Mouse (Mus musculus) forebrain, embryonic 10.5 days (tissue): ENCODE results near the gene Scgb1b19. TPM values are rescaled to one million over a fixed set of nuclear protein-coding genes. Genes with fewer than 3 reads are reported as not detected.
"Not testable (repeated sequence)": the region's sequence is repeated elsewhere in the genome, so short reads cannot be mapped to it uniquely, and the experiment has no call there.

Source experiments
- DNase-seq: peaks from one replicate; pipeline ENCODE4 v3.0.0-alpha.2; 2017; ENCODE audit warnings: low spot score; ENCODE audit errors: extremely low spot score
- H3K27ac ChIP-seq: fragments of 300-500 bp; sonication (generic); 2 replicates; pipeline ENCODE4 v1.5.1; 2016; ENCODE audit warnings: mild to moderate bottlenecking
- H3K27me3 ChIP-seq: fragments of 300-500 bp; sonication (generic); 2 replicates; pipeline ENCODE4 v1.6.1; 2016; ENCODE audit warnings: mild to moderate bottlenecking; ENCODE audit not compliant: poor library complexity, severe bottlenecking
- H3K36me3 ChIP-seq: fragments of 300-500 bp; sonication (generic); replicated peaks from 2 replicates; pipeline ENCODE4 v1.6.1; 2016; ENCODE audit warnings: mild to moderate bottlenecking, moderate library complexity
- H3K4me1 ChIP-seq: fragments of 300-500 bp; sonication (generic); 2 replicates; pipeline ENCODE4 v1.6.1; 2016
- H3K4me3 ChIP-seq: fragments of 300-500 bp; sonication (generic); 2 replicates; pipeline ENCODE4 v1.5.1; 2016; ENCODE audit warnings: mild to moderate bottlenecking, moderate library complexity
- H3K9me3 ChIP-seq: fragments of 300-500 bp; sonication (generic); 2 replicates; pipeline ENCODE4 v1.6.1; 2016; ENCODE audit warnings: mild to moderate bottlenecking, moderate library complexity
- WGBS: fragments of 180-500 bp; shearing (Covaris S2); methylation state at CpG from one replicate; pipeline ENCODE4 v1.1.7; 2016; 5-methylcytosine and 5-hydroxymethylcytosine counted together
- polyA plus RNA-seq: library from polyadenylated mRNA; unstranded; fragments of >200 nt; fragmentation: Nextera tagmentation; extraction: Ambion mirVana; gene quantifications from 2 replicates; pipeline ENCODE4 v1.2.1, GENCODE M21; 2016

Gene Scgb1b19
- not detected in 2 replicates for polyA plus RNA-seq

DNA sequence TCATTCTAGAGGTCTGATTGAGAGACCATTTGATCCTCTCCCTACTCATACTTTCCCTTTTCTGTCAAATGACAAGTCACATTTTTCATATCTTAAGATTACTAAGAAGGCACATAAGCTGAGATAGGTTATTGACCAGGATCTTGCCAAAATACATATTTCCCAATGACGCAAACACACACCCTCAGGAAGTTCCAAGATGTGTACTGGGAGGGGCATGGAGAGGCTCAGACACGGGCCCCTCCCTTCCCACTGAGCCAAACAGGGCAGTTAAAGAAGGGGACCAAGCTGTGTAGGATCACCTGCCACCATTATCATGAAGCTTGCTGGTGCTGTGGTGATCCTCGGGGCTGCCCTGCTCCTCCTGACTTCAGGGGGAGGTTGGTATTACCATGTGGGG lies at the start of gene Scgb1b19:
Gene Scgb1b19 (plus strand): TSS at position 301 of the 400 bp plus-strand sequence.
- H3K27ac ChIP-seq, H3K36me3 ChIP-seq, DNase-seq, H3K27me3 ChIP-seq, H3K4me1 ChIP-seq, H3K4me3 ChIP-seq: not testable (repeated sequence)
- peaks cover 12% of the 10 kb centered on the region; the same call in 1 of the 2 replicates for H3K9me3 ChIP-seq
- 91% methylated on average over 3 of the region's 3 CpGs for WGBS

DNA sequence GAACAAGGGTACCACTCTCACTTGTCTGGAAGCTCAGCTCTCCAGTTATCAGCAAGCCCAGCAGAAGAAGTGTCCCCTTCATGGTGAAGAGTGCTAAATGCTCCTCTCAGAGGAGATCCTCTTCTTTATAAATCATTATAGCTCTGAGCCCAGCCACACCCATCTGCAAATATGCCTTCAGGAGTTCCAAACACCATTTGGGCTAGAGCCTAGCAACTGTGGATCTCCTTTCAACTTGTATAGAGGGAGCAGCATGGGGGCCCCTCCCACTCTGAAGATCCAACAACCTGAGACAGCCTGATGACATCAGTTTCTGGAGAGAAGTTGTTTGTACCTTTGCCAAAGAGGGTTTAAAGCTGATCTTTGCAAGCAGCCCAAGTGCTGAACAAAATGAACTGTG lies 6.9 kb upstream of the Scgb1b19 start, which contains the start of gene Scgb2b19:
Gene Scgb2b19 (minus strand): TSS at position 101 of the 400 bp plus-strand sequence.
- H3K4me1 ChIP-seq, H3K27me3 ChIP-seq, H3K4me3 ChIP-seq, H3K36me3 ChIP-seq, H3K9me3 ChIP-seq, H3K27ac ChIP-seq, DNase-seq: not testable (repeated sequence)

Other genes with a start within 250 kb of the Scgb1b19 start
- gene Scgb2b17, start 230.7 kb upstream of the Scgb1b19 start, polyA plus RNA-seq = not detected in 2 replicates
- gene Scgb1b17, start 223.8 kb upstream of the Scgb1b19 start, polyA plus RNA-seq = not detected in 2 replicates
- gene Scgb2b18, start 113.4 kb upstream of the Scgb1b19 start, polyA plus RNA-seq = not detected in 2 replicates
- not detected in 2 replicates for gene Scgb1b18, start 101.7 kb upstream of the Scgb1b19 start, polyA plus RNA-seq
- not detected in 2 replicates for gene Scgb2b19, start 7.0 kb upstream of the Scgb1b19 start, polyA plus RNA-seq
- not detected in 2 replicates for gene Scgb2b20, start 79.0 kb downstream of the Scgb1b19 start, polyA plus RNA-seq
- not detected in 2 replicates for gene Scgb1b20, start 85.9 kb downstream of the Scgb1b19 start, polyA plus RNA-seq
- gene Scgb2b21, start 233.2 kb downstream of the Scgb1b19 start, polyA plus RNA-seq = not detected in 2 replicates